Comparison of ENCODE assay signal across 8 mouse cellular contexts in the genomic region with DNA sequence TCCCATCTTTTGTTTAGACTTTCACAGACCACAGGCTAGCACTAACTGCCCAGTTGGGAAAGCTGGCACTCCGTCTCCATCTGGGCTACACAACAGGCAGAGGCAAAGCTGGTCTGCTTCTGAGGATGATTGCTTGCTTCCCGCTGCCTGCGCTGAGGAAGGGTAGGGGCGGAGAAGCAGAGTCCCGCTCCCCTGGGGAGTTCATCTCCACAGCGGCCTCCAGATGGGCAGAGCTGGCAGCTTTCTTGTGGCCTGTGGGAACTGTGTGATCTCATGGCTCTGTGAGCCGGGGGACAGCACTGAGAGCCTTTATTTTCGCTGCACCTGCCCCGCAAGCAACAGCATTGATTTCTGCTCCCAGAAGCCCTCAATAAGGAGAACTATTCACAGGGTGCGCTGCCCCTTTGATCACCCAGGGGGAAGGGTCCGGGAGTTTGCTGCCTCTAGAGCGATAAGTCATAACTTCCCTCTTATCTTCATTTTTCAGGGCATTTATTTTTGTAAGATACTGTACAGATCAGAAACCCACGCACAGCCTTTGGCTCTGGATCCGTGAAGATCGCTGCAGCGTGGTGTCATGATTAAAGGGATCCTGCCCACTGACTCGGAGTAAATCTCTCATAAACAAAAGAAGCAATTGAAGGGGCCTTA.
A peak's percentile ranks its signal among the peaks of the same experiment; 100 is the strongest.
DNase-seq lines count a peak whose midpoint lies in the region; ATAC-seq and TF ChIP-seq lines count a peak whose summit lies in the region.

No protein-coding gene starts in this region.

- TF ChIP-seq CTCF in gastrocnemius, adult 2 months (IDR thresholded peaks at IDR 0.05) = no peak
- no peak for TF ChIP-seq CTCF in kidney, adult 2 months (conservative IDR thresholded peaks at IDR 0.05; ENCODE audit: insufficient read depth, insufficient read length, low read depth, low read length)

- peak overlapping the region; percentile 63 for H3K4me2 ChIP-seq in hindbrain, embryonic 13.5 days
- H3K4me2 ChIP-seq in liver, embryonic 11.5 days = peak overlapping the region; percentile 36

- peak overlapping the region; percentile 73 for H3K9ac ChIP-seq in hindbrain, embryonic 13.5 days
- H3K9ac ChIP-seq in liver, embryonic 11.5 days (ENCODE audit: low read depth, low read length) = no peak overlapping the region

- no peak for DNase-seq in gastrocnemius, adult 2 months
- no peak for DNase-seq in gastrocnemius, postnatal 36 days
- DNase-seq in embryo, embryonic 10.5 days (ENCODE audit: low spot score) = peak; percentile 56
- no peak for DNase-seq in liver, embryonic 11.5 days (ENCODE audit: low spot score)
- peak; percentile 6 for DNase-seq in retina, postnatal 7 days (ENCODE audit: low read depth, low spot score)
- no peak for DNase-seq in cerebellum, adult 11 months
- no peak for DNase-seq in kidney, adult 2 months

- ATAC-seq in hindbrain, embryonic 13.5 days (ENCODE audit: low FRiP score) = peak; percentile 81
- no peak for ATAC-seq in liver, embryonic 11.5 days (replicated peaks; ENCODE audit: low FRiP score)

- intact Hi-C loops in gastrocnemius, adult 2 months (cut with DNase I) = no loop called here
- intact Hi-C loops in gastrocnemius, postnatal 36 days (cut with DNase I) = no loop called here

- peaks cover 21% of the 10 kb centered on the region for H3K9me3 ChIP-seq in hindbrain, embryonic 13.5 days
- no peaks in the 10 kb centered on the region for H3K9me3 ChIP-seq in liver, embryonic 11.5 days (ENCODE audit: control insufficient read depth, low read length)

- no peak for TF ChIP-seq POLR2A in kidney, adult 2 months (IDR thresholded peaks at IDR 0.05; ENCODE audit: low read depth, low read length)

- H3K27ac ChIP-seq in gastrocnemius, adult 2 months = no peak overlapping the region
- H3K27ac ChIP-seq in hindbrain, embryonic 13.5 days = peak overlapping the region; percentile 44; the same call in 1 of the 2 replicates
- no peak overlapping the region for H3K27ac ChIP-seq in liver, embryonic 11.5 days (ENCODE audit: low read depth, low read length)
- H3K27ac ChIP-seq in kidney, adult 2 months (ENCODE audit: insufficient read depth, low read depth, low read length) = no peak overlapping the region

- peaks cover 9% of the 10 kb centered on the region for H3K4me1 ChIP-seq in hindbrain, embryonic 13.5 days (replicated peaks)
- H3K4me1 ChIP-seq in liver, embryonic 11.5 days (replicated peaks; ENCODE audit: control insufficient read depth, insufficient read depth, low read length) = no peaks in the 10 kb centered on the region
- H3K4me1 ChIP-seq in kidney, adult 2 months (ENCODE audit: control insufficient read depth, insufficient read depth, low read length) = no peaks in the 10 kb centered on the region

- H3K4me3 ChIP-seq in gastrocnemius, adult 2 months = 0 out of 2 replicates have a peak overlapping the region, but pooled peaks have one; percentile 11
- H3K4me3 ChIP-seq in hindbrain, embryonic 13.5 days = peak overlapping the region; percentile 36
- no peak overlapping the region for H3K4me3 ChIP-seq in liver, embryonic 11.5 days (ENCODE audit: low read depth, low read length)
- no peak overlapping the region for H3K4me3 ChIP-seq in kidney, adult 2 months (ENCODE audit: insufficient read depth, low read depth, low read length)

- peaks cover 24% of the 10 kb centered on the region; the same call in 1 of the 2 replicates for H3K27me3 ChIP-seq in hindbrain, embryonic 13.5 days
- no peaks in the 10 kb centered on the region for H3K27me3 ChIP-seq in liver, embryonic 11.5 days (replicated peaks; ENCODE audit: control insufficient read depth, insufficient read depth, low read length)
- no peaks in the 10 kb centered on the region; the same call in 1 of the 2 replicates for H3K27me3 ChIP-seq in kidney, adult 2 months (replicated peaks; ENCODE audit: control insufficient read depth, insufficient read depth, low read length)

- peaks cover 6% of the 10 kb centered on the region; the same call in 1 of the 2 replicates for H3K36me3 ChIP-seq in hindbrain, embryonic 13.5 days
- H3K36me3 ChIP-seq in liver, embryonic 11.5 days (ENCODE audit: control insufficient read depth, insufficient read depth, low read length) = no peaks in the 10 kb centered on the region
- no peaks in the 10 kb centered on the region for H3K36me3 ChIP-seq in kidney, adult 2 months (ENCODE audit: control insufficient read depth, insufficient read depth, low read length)

- 1% methylated on average over 17 of the region's 17 CpGs for WGBS in hindbrain, embryonic 13.5 days
- WGBS in liver, embryonic 11.5 days = 20% methylated on average over 17 of the region's 17 CpGs
- 6% methylated on average over 17 of the region's 17 CpGs for WGBS in kidney, adult 2 months

Comparison
In these comparisons a context has a peak if more than half of its experiments do, and no peak if none do; other contexts are left out.
1. DNase-seq: peak in embryo, embryonic 10.5 days (single experiment) and retina, postnatal 7 days (single experiment); none in gastrocnemius, adult 2 months (single experiment), gastrocnemius, postnatal 36 days (0 of 2), liver, embryonic 11.5 days (single experiment), cerebellum, adult 11 months (single experiment) and kidney, adult 2 months (single experiment).
2. H3K4me3 ChIP-seq: peak in gastrocnemius, adult 2 months (single experiment) and hindbrain, embryonic 13.5 days (single experiment); none in liver, embryonic 11.5 days (single experiment) and kidney, adult 2 months (single experiment).